Mouse (Mus musculus) heart, embryonic 10.5 days (tissue): ENCODE results near the gene Insr. TPM values are rescaled to one million over a fixed set of nuclear protein-coding genes. Genes with fewer than 3 reads are reported as not detected.

ENCODE experiments used
- DNase-seq: peaks from one replicate; pipeline ENCODE4 v3.0.0-alpha.2; 2017; ENCODE audit warnings: low spot score
- H3K27ac ChIP-seq: fragments of 300-500 bp; sonication (generic); 2 replicates; pipeline ENCODE4 v1.5.1; 2016; ENCODE audit warnings: mild to moderate bottlenecking
- H3K27me3 ChIP-seq: fragments of 300-500 bp; sonication (generic); 2 replicates; pipeline ENCODE4 v1.6.1; 2016; ENCODE audit warnings: mild to moderate bottlenecking; ENCODE audit not compliant: poor library complexity, insufficient read depth, severe bottlenecking
- H3K36me3 ChIP-seq: fragments of 300-500 bp; sonication (generic); 2 replicates; pipeline ENCODE4 v1.6.1; 2016; ENCODE audit warnings: mild to moderate bottlenecking, moderate library complexity
- H3K4me1 ChIP-seq: fragments of 300-500 bp; sonication (generic); 2 replicates; pipeline ENCODE4 v1.6.1; 2016; ENCODE audit warnings: mild to moderate bottlenecking
- H3K4me3 ChIP-seq: fragments of 300-500 bp; sonication (generic); 2 replicates; pipeline ENCODE4 v1.5.1; 2016; ENCODE audit warnings: mild to moderate bottlenecking, moderate library complexity
- H3K9me3 ChIP-seq: fragments of 300-500 bp; sonication (generic); 2 replicates; pipeline ENCODE4 v1.6.1; 2016; ENCODE audit warnings: mild to moderate bottlenecking, moderate library complexity
- WGBS: fragments of 180-500 bp; shearing (Covaris S2); methylation state at CpG from one replicate; pipeline ENCODE4 v1.1.7; 2016; 5-methylcytosine and 5-hydroxymethylcytosine counted together
- polyA plus RNA-seq: library from polyadenylated mRNA; unstranded; fragments of >200 nt; fragmentation: Nextera tagmentation; extraction: Ambion mirVana; gene quantifications from 2 replicates; pipeline ENCODE4 v1.2.1, GENCODE M21; 2016

The Insr gene
- polyA plus RNA-seq, 1 experiment from 2014 or later, result 34.3 TPM

DNA sequence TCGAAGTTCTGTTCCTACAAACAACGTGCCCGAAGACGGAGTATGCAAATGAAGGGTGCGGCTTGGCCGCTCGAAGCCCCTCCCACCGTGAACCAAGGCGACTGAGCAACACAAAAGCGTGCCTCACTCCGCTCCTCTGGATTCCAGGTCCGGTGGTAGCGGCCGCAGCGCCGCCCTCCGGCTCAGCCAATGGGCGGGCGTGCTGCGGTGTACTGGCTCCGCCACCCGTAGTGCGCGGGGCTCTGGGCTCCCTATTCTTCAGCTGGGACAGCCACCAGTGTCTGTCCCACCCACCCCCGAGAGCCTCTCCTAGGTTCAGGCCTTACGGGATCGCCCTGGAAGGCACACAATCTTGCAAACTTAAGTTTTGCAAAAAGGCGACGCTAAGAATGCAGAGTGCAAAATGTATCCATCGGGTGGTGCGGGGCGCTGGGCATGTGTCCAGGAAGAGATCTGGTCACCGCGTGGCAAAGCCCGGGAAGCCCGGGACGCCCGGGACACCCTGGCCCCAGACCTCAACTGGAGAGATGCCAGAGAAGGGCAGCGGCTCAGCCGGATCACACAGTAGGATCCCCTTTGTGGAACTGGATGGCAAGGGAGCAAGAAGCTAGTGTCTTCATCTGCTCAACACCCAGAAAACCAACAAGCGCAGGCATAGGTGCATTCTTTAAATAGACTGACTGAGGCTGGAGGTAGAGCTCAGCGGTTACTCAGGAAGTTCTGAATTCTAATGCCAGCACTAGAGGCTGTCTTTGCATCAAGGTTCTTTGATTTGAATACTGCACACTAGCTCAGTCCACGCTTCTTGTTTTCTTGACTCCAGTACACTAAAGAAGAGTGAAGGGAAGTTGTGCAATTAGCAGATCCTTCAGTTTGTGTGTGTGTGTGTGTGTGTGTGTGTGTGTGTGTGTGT, 58.1 kb downstream of the Insr start:
- 1% methylated on average over 43 of the region's 43 CpGs for WGBS
- Histone ChIP-seq H3K4me1 (peaks cover 17% of the 10 kb centered on the region), H3K27me3 (no peaks in the 10 kb centered on the region), H3K4me3 (peak overlapping the region; percentile 61), H3K36me3 (no peaks in the 10 kb centered on the region), H3K9me3 (no peaks in the 10 kb centered on the region), H3K27ac (peak overlapping the region; percentile 87)
- DNase-seq, result peak; percentile 97

GRCm38 (mm10) chr8:3220502-3220901, 58.9 kb downstream of the Insr start:
- DNase-seq, result no peak
- 7% methylated on average over 9 of the region's 9 CpGs for WGBS

DNA sequence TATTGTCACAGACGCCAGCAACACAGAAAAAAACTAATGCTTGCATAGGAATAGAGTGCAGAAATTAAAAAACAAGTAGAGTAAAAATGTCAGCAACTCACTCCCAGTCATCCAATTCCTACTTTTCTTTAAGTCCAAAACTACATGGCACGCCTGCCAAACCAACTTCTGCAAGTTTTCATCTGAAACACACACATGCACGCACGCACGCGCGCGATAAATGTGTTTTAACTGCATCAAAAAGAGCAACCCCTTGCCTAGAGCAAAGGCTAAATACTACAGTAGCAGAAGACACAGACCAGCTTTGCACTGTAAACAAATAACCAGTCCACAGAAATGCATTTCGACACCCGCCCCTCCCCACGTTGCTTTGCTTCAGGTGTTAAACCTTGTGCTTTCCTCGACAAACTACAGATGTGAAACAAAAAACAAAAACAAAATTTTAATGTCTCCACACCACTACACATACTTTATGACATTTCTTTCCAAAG, 59.5 kb downstream of the Insr start:
- 90% methylated on average over 12 of the region's 12 CpGs for WGBS
- no peak for DNase-seq
- H3K4me3 ChIP-seq, result peak overlapping the region; percentile 61
- H3K36me3 ChIP-seq, result no peaks in the 10 kb centered on the region
- H3K9me3 ChIP-seq, result no peaks in the 10 kb centered on the region
- H3K27ac ChIP-seq, result peak overlapping the region; percentile 87; the same call in 1 of the 2 replicates
- H3K27me3 ChIP-seq, result no peaks in the 10 kb centered on the region
- H3K4me1 ChIP-seq, result peaks cover 26% of the 10 kb centered on the region

More at GRCm38 (mm10) chr8:3220502-3220901, 58.9 kb downstream of the Insr start:
- Histone ChIP-seq H3K9me3 (no peaks in the 10 kb centered on the region), H3K4me1 (peaks cover 20% of the 10 kb centered on the region), H3K36me3 (no peaks in the 10 kb centered on the region), H3K27me3 (no peaks in the 10 kb centered on the region), H3K4me3 (peak overlapping the region; percentile 61), H3K27ac (peak overlapping the region; percentile 87)

- no peaks in the 10 kb centered on the region for H3K9me3 ChIP-seq
- no peak overlapping the region for H3K27ac ChIP-seq
- no peak for DNase-seq
- H3K4me1 ChIP-seq, result peaks cover 31% of the 10 kb centered on the region
- 70% methylated on average over 3 of the region's 3 CpGs for WGBS
- H3K36me3 ChIP-seq, result no peaks in the 10 kb centered on the region
- no peak overlapping the region for H3K4me3 ChIP-seq
- H3K27me3 ChIP-seq, result no peaks in the 10 kb centered on the region
Measured at GRCm38 (mm10) chr8:3219266-3219665, 60.2 kb downstream of the Insr start.

DNA sequence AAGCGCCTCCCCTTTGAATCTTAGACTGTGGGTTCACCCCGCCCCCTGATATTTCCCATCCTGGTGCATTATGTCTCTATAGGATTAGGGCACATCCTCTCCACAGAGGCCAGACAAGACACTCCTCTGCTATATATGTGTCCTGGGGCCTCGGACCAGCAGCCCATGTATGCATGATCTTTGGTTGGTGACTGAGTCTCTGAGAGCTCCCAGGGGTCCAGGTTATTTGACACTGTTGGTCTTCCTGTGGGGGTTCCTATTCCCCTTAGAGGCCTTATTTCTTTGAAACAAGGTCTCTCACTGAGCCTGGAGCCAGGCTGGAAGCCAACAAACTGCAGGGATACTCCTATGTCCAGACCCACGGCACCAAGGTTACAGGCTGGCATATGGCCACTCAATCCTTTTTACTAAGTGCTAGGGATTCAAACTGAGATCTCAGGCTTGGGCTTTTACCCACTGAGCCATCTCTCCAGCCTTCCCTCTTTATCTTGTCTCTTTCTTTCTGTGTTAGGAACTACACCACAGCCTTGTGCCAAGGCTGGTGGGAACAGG, 62.8 kb downstream of the Insr start:
- H3K9me3 ChIP-seq, result no peaks in the 10 kb centered on the region
- 0 out of 2 replicates have a peak, but pooled peaks cover 10% of the 10 kb centered on the region for H3K36me3 ChIP-seq
- H3K4me3 ChIP-seq, result no peak overlapping the region
- no peaks in the 10 kb centered on the region for H3K27me3 ChIP-seq
- H3K4me1 ChIP-seq, result peaks cover 19% of the 10 kb centered on the region
- peak; percentile 36 for DNase-seq
- WGBS, result 66% methylated on average over 4 of the region's 4 CpGs
- H3K27ac ChIP-seq, result no peak overlapping the region

GRCm38 (mm10) chr8:3215561-3215960, 63.9 kb downstream of the Insr start:
- 0 out of 2 replicates have a peak, but pooled peaks cover 15% of the 10 kb centered on the region for H3K36me3 ChIP-seq
- H3K4me3 ChIP-seq, result no peak overlapping the region
- peaks cover 17% of the 10 kb centered on the region for H3K4me1 ChIP-seq
- no peak overlapping the region for H3K27ac ChIP-seq
- DNase-seq, result no peak
- no peaks in the 10 kb centered on the region for H3K9me3 ChIP-seq
- H3K27me3 ChIP-seq, result no peaks in the 10 kb centered on the region

- H3K9me3 ChIP-seq, result no peaks in the 10 kb centered on the region
- H3K27ac ChIP-seq, result no peak overlapping the region
- DNase-seq, result no peak
- no peak overlapping the region for H3K4me3 ChIP-seq
- H3K36me3 ChIP-seq, result 0 out of 2 replicates have a peak, but pooled peaks cover 15% of the 10 kb centered on the region
- peaks cover 17% of the 10 kb centered on the region for H3K4me1 ChIP-seq
- H3K27me3 ChIP-seq, result no peaks in the 10 kb centered on the region
- 72% methylated on average over 1 of the region's 1 CpGs for WGBS
Measured at GRCm38 (mm10) chr8:3214601-3215000, 64.8 kb downstream of the Insr start.

GRCm38 (mm10) chr8:3211456-3211855, 68.0 kb downstream of the Insr start:
- WGBS, result 90% methylated on average over 9 of the region's 9 CpGs
- no peak for DNase-seq
- H3K36me3 ChIP-seq, result 0 out of 2 replicates have a peak, but pooled peaks cover 17% of the 10 kb centered on the region
- H3K27me3 ChIP-seq, result no peaks in the 10 kb centered on the region
- H3K4me1 ChIP-seq, result peaks cover 14% of the 10 kb centered on the region
- H3K9me3 ChIP-seq, result no peaks in the 10 kb centered on the region
- no peak overlapping the region for H3K4me3 ChIP-seq
- no peak overlapping the region for H3K27ac ChIP-seq

- Histone ChIP-seq H3K4me1 (peaks cover 5% of the 10 kb centered on the region; the same call in 1 of the 2 replicates), H3K27ac (no peak overlapping the region), H3K36me3 (0 out of 2 replicates have a peak, but pooled peaks cover 20% of the 10 kb centered on the region), H3K4me3 (no peak overlapping the region), H3K27me3 (no peaks in the 10 kb centered on the region), H3K9me3 (no peaks in the 10 kb centered on the region)
- DNase-seq, result no peak
- 90% methylated on average over 3 of the region's 3 CpGs for WGBS
Measured at GRCm38 (mm10) chr8:3209960-3210359, 69.5 kb downstream of the Insr start.

DNA sequence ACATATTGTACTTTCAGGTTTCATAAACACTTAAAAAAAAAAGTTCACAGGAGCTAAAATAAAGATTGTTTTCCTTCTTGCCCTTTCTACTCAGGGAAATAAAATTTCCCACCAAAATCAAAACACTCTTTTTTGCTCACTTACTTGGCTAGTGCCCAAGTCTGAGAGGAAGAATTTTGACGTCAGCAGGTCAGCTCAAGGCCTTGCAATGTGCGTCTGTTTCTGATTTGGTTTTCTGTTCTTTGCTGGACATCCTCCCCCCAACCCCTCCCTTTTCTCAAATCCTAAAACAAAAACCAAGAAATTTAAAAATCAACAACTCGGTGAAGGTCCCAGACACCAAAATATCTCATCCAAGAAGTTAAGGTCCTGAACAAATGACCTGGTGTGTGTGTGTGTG, 70.1 kb downstream of the Insr start:
- Histone ChIP-seq H3K27me3 (no peaks in the 10 kb centered on the region), H3K27ac (no peak overlapping the region), H3K36me3 (peaks cover 25% of the 10 kb centered on the region), H3K4me3 (no peak overlapping the region), H3K9me3 (no peaks in the 10 kb centered on the region), H3K4me1 (no peaks in the 10 kb centered on the region)
- no peak for DNase-seq
- WGBS, result 47% methylated on average over 3 of the region's 3 CpGs

GRCm38 (mm10) chr8:3208729-3209128, 70.7 kb downstream of the Insr start:
- Histone ChIP-seq H3K27ac (no peak overlapping the region), H3K36me3 (peaks cover 26% of the 10 kb centered on the region), H3K9me3 (no peaks in the 10 kb centered on the region), H3K4me3 (no peak overlapping the region), H3K27me3 (no peaks in the 10 kb centered on the region), H3K4me1 (no peaks in the 10 kb centered on the region)
- DNase-seq, result no peak

- 88% methylated on average over 3 of the region's 3 CpGs for WGBS
- H3K4me1 ChIP-seq, result no peaks in the 10 kb centered on the region
- H3K27me3 ChIP-seq, result no peaks in the 10 kb centered on the region
- no peak overlapping the region for H3K27ac ChIP-seq
- H3K36me3 ChIP-seq, result peaks cover 37% of the 10 kb centered on the region
- no peak for DNase-seq
- no peak overlapping the region for H3K4me3 ChIP-seq
- H3K9me3 ChIP-seq, result no peaks in the 10 kb centered on the region
Measured at GRCm38 (mm10) chr8:3204758-3205443, 74.5 kb downstream of the Insr start.

- H3K27ac ChIP-seq, result no peak overlapping the region
- H3K9me3 ChIP-seq, result no peaks in the 10 kb centered on the region
- 91% methylated on average over 7 of the region's 7 CpGs for WGBS
- no peaks in the 10 kb centered on the region for H3K27me3 ChIP-seq
- H3K4me3 ChIP-seq, result no peak overlapping the region
- H3K4me1 ChIP-seq, result no peaks in the 10 kb centered on the region
- no peak for DNase-seq
- peaks cover 43% of the 10 kb centered on the region for H3K36me3 ChIP-seq
Measured at GRCm38 (mm10) chr8:3202792-3203191, 76.6 kb downstream of the Insr start.
